Mouse (Mus musculus): ENCODE measurements at regions not wholly inside any gene's neighbourhood (a gene's known extent, or its start where the extent isn't known, plus 50 kb on each side); places are given as distances from the start of the nearest gene placed in this dataset.
"Not testable (repeated sequence)": the region's sequence is repeated elsewhere in the genome, so short reads cannot be mapped to it uniquely, and the experiment has no call there.

DNA sequence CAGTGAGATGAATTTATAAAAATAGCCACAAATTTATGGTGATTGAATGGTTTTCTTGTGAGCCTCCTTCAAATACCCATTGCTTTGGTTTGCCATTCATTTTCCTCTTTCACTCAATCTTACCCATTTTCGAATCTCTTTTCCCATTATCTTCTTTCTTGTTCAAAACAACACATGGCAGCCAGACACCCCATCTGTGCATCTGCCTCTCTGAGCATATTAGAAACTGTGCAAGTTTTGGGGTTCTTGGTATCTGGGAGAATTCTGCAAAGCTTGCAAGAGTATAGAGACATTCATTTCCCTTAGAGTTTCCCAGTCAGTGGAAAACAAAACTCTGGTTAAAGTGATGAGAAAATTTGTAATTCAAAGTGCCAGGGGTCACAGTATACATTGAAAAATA lies 347.3 kb downstream of the Rad51ap2 start:
- H3K4me3 ChIP-seq (ENCODE audit: low read depth, low read length), result no peak overlapping the region
- 77% methylated on average over 1 of the region's 1 CpGs for WGBS
- H3K9me3 ChIP-seq (ENCODE audit: control insufficient read depth, low read length), result no peaks in the 10 kb centered on the region
- no peaks in the 10 kb centered on the region for H3K36me3 ChIP-seq (ENCODE audit: control insufficient read depth, insufficient read depth, low read length)
- no peak for ATAC-seq (ENCODE audit: insufficient number of reproducible peaks, low FRiP score, low TSS enrichment, low read depth)
- no peak for DNase-seq (ENCODE audit: low spot score)
- no peaks in the 10 kb centered on the region for H3K4me1 ChIP-seq (ENCODE audit: control insufficient read depth, insufficient read depth, low read length)
- no peaks in the 10 kb centered on the region for H3K27me3 ChIP-seq (ENCODE audit: control insufficient read depth, insufficient read depth, low read length)
- H3K4me2 ChIP-seq (ENCODE audit: low read depth, severe bottlenecking), result no peak overlapping the region
- H3K9ac ChIP-seq (ENCODE audit: low read length), result no peak overlapping the region
- no peak overlapping the region for H3K27ac ChIP-seq (replicated peaks; ENCODE audit: low read depth, low read length)

DNA sequence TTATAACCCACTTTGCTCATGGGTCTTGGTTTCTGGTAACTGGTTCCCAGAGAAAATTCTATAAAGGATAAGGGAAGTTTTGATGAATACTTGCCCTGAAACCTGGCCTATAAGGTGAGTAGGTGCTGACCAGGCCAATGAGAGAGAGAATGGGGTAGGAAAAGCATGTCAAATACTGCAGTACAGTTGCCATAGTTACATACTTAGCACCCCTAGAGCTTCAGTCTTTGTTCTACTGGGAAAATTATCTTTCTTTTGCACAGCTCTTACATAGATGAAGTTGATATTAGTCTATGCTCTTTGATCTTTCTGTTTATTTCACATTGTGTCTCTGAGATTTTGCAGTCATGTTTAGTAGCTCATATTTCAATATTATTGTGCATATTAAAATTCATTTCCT lies 373.8 kb downstream of the Rad51ap2 start:
- no peak overlapping the region for H3K27ac ChIP-seq (replicated peaks; ENCODE audit: low read depth, low read length)
- ATAC-seq (ENCODE audit: insufficient number of reproducible peaks, low FRiP score, low TSS enrichment, low read depth), result no peak

DNA sequence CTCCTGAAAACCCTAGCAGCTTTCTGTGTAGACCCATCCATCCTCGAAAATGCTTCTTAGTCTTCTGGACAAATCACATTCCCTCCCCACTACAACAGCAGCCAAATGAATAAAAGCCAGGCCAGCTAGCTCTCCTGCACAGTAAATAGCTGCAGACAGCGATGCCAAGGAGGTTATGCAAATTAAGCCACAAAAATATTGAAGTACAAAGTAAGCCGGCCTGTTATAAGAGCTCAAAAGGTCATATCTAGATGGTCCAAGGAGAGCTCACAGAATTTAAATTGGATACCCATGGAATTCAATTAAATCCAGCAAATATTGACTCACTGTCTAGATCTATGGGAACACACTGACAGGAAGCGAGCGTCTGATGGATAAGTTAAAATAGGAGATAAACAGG lies 375.4 kb downstream of the Rad51ap2 start:
- 79% methylated on average over 5 of the region's 5 CpGs for WGBS
- no peaks in the 10 kb centered on the region for H3K9me3 ChIP-seq (ENCODE audit: control insufficient read depth, low read length)
- no peak overlapping the region for H3K27ac ChIP-seq (replicated peaks; ENCODE audit: low read depth, low read length)
- no peak overlapping the region for H3K4me3 ChIP-seq (ENCODE audit: low read depth, low read length)
- no peak overlapping the region for H3K9ac ChIP-seq (ENCODE audit: low read length)
- no peak overlapping the region for H3K4me2 ChIP-seq (ENCODE audit: low read depth, severe bottlenecking)
- H3K4me1 ChIP-seq (ENCODE audit: control insufficient read depth, insufficient read depth, low read length), result no peaks in the 10 kb centered on the region
- DNase-seq (ENCODE audit: low spot score) (no peak), ATAC-seq (ENCODE audit: insufficient number of reproducible peaks, low FRiP score, low TSS enrichment, low read depth) (no peak)
- no peaks in the 10 kb centered on the region for H3K27me3 ChIP-seq (ENCODE audit: control insufficient read depth, insufficient read depth, low read length)
- no peaks in the 10 kb centered on the region for H3K36me3 ChIP-seq (ENCODE audit: control insufficient read depth, insufficient read depth, low read length)

More for the DNA sequence above, 373.8 kb downstream of the Rad51ap2 start:
- Histone ChIP-seq H3K4me1 (ENCODE audit: control insufficient read depth, insufficient read depth, low read length) (no peaks in the 10 kb centered on the region), H3K4me2 (ENCODE audit: low read depth, severe bottlenecking) (no peak overlapping the region), H3K9ac (ENCODE audit: low read length) (no peak overlapping the region), H3K4me3 (ENCODE audit: low read depth, low read length) (no peak overlapping the region), H3K9me3 (ENCODE audit: control insufficient read depth, low read length) (no peaks in the 10 kb centered on the region), H3K36me3 (ENCODE audit: control insufficient read depth, insufficient read depth, low read length) (no peaks in the 10 kb centered on the region), H3K27me3 (ENCODE audit: control insufficient read depth, insufficient read depth, low read length) (no peaks in the 10 kb centered on the region)
- no peak for DNase-seq (ENCODE audit: low spot score)

- H3K4me3 ChIP-seq (ENCODE audit: low read depth, low read length), result no peak overlapping the region
- no peaks in the 10 kb centered on the region for H3K36me3 ChIP-seq (ENCODE audit: control insufficient read depth, insufficient read depth, low read length)
- H3K27me3 ChIP-seq (ENCODE audit: control insufficient read depth, insufficient read depth, low read length), result no peaks in the 10 kb centered on the region
- no peak overlapping the region for H3K9ac ChIP-seq (ENCODE audit: low read length)
- no peak for DNase-seq (ENCODE audit: low spot score)
- H3K9me3 ChIP-seq (ENCODE audit: control insufficient read depth, low read length), result no peaks in the 10 kb centered on the region
- no peak for ATAC-seq (ENCODE audit: insufficient number of reproducible peaks, low FRiP score, low TSS enrichment, low read depth)
- H3K4me2 ChIP-seq (ENCODE audit: low read depth, severe bottlenecking), result no peak overlapping the region
- no peak overlapping the region for H3K27ac ChIP-seq (replicated peaks; ENCODE audit: low read depth, low read length)
- WGBS, result 66% methylated on average over 3 of the region's 3 CpGs
- H3K4me1 ChIP-seq (ENCODE audit: control insufficient read depth, insufficient read depth, low read length), result no peaks in the 10 kb centered on the region
These were observed 382.1 kb downstream of the Rad51ap2 start for GRCm38 (mm10) chr12:11837819-11838472.

GRCm38 (mm10) chr12:11851034-11851433 lies 395.2 kb downstream of the Rad51ap2 start:
- H3K9me3 ChIP-seq (ENCODE audit: control insufficient read depth, low read length), result no peaks in the 10 kb centered on the region
- H3K36me3 ChIP-seq (ENCODE audit: control insufficient read depth, insufficient read depth, low read length), result no peaks in the 10 kb centered on the region
- 56% methylated on average over 3 of the region's 3 CpGs for WGBS
- DNase-seq (ENCODE audit: low spot score) (no peak), ATAC-seq (ENCODE audit: insufficient number of reproducible peaks, low FRiP score, low TSS enrichment, low read depth) (no peak)
- no peaks in the 10 kb centered on the region for H3K4me1 ChIP-seq (ENCODE audit: control insufficient read depth, insufficient read depth, low read length)
- no peaks in the 10 kb centered on the region for H3K27me3 ChIP-seq (ENCODE audit: control insufficient read depth, insufficient read depth, low read length)
- no peak overlapping the region for H3K9ac ChIP-seq (ENCODE audit: low read length)
- H3K4me3 ChIP-seq (ENCODE audit: low read depth, low read length), result no peak overlapping the region
- H3K27ac ChIP-seq (replicated peaks; ENCODE audit: low read depth, low read length), result no peak overlapping the region
- no peak overlapping the region for H3K4me2 ChIP-seq (ENCODE audit: low read depth, severe bottlenecking)

- not testable (repeated sequence) for H3K4me3 ChIP-seq (ENCODE audit: low read depth, low read length); ATAC-seq (ENCODE audit: insufficient number of reproducible peaks, low FRiP score, low TSS enrichment, low read depth); DNase-seq (ENCODE audit: low spot score); H3K4me1 ChIP-seq (ENCODE audit: control insufficient read depth, insufficient read depth, low read length); H3K9ac ChIP-seq (ENCODE audit: low read length); H3K36me3 ChIP-seq (ENCODE audit: control insufficient read depth, insufficient read depth, low read length); H3K9me3 ChIP-seq (ENCODE audit: control insufficient read depth, low read length); H3K27me3 ChIP-seq (ENCODE audit: control insufficient read depth, insufficient read depth, low read length); H3K4me2 ChIP-seq (ENCODE audit: low read depth, severe bottlenecking); H3K27ac ChIP-seq (replicated peaks; ENCODE audit: low read depth, low read length)
- 91% methylated on average over 11 of the region's 11 CpGs for WGBS
These were observed 380.1 kb upstream of the Fam49a start for GRCm38 (mm10) chr12:11881809-11882208.

GRCm38 (mm10) chr12:11887291-11887690 lies 374.6 kb upstream of the Fam49a start:
- Histone ChIP-seq H3K4me2 (ENCODE audit: low read depth, severe bottlenecking) (no peak overlapping the region), H3K27me3 (ENCODE audit: control insufficient read depth, insufficient read depth, low read length) (no peaks in the 10 kb centered on the region), H3K4me1 (ENCODE audit: control insufficient read depth, insufficient read depth, low read length) (no peaks in the 10 kb centered on the region), H3K9ac (ENCODE audit: low read length) (no peak overlapping the region), H3K9me3 (ENCODE audit: control insufficient read depth, low read length) (no peaks in the 10 kb centered on the region), H3K4me3 (ENCODE audit: low read depth, low read length) (no peak overlapping the region), H3K27ac (replicated peaks; ENCODE audit: low read depth, low read length) (no peak overlapping the region), H3K36me3 (ENCODE audit: control insufficient read depth, insufficient read depth, low read length) (no peaks in the 10 kb centered on the region)
- ATAC-seq (ENCODE audit: insufficient number of reproducible peaks, low FRiP score, low TSS enrichment, low read depth) (no peak), DNase-seq (ENCODE audit: low spot score) (no peak)

- Histone ChIP-seq H3K4me1 (ENCODE audit: control insufficient read depth, insufficient read depth, low read length) (no peaks in the 10 kb centered on the region), H3K4me3 (ENCODE audit: low read depth, low read length) (no peak overlapping the region), H3K9ac (ENCODE audit: low read length) (no peak overlapping the region), H3K36me3 (ENCODE audit: control insufficient read depth, insufficient read depth, low read length) (no peaks in the 10 kb centered on the region), H3K4me2 (ENCODE audit: low read depth, severe bottlenecking) (no peak overlapping the region), H3K27ac (replicated peaks; ENCODE audit: low read depth, low read length) (no peak overlapping the region), H3K27me3 (ENCODE audit: control insufficient read depth, insufficient read depth, low read length) (no peaks in the 10 kb centered on the region), H3K9me3 (ENCODE audit: control insufficient read depth, low read length) (no peaks in the 10 kb centered on the region)
- 80% methylated on average over 3 of the region's 3 CpGs for WGBS
- no peak for ATAC-seq (ENCODE audit: insufficient number of reproducible peaks, low FRiP score, low TSS enrichment, low read depth)
- DNase-seq (ENCODE audit: low spot score), result no peak
These were observed 362.9 kb upstream of the Fam49a start for GRCm38 (mm10) chr12:11899031-11899430.

DNA sequence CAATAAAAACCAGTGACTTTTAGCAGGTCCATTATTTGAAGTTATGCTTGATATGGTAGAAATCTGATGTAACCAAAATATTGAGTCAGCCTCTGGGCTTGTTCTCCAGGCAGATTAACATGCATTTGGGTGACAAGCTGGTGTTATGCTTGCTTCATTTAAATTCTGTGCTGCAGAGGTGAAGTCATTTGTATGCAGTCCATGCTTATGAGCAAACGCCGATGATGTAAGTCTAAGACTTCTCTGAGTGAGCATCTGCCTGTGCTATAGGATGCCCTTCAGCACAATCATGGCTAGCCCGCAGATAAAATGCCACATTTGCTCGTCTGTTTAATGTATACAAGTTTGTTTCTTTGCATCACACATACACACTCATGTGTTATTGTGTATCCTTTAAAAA lies 355.4 kb upstream of the Fam49a start:
- Histone ChIP-seq H3K9me3 (ENCODE audit: control insufficient read depth, low read length) (no peaks in the 10 kb centered on the region), H3K36me3 (ENCODE audit: control insufficient read depth, insufficient read depth, low read length) (no peaks in the 10 kb centered on the region), H3K4me1 (ENCODE audit: control insufficient read depth, insufficient read depth, low read length) (no peaks in the 10 kb centered on the region), H3K4me3 (ENCODE audit: low read depth, low read length) (no peak overlapping the region), H3K27me3 (ENCODE audit: control insufficient read depth, insufficient read depth, low read length) (no peaks in the 10 kb centered on the region), H3K4me2 (ENCODE audit: low read depth, severe bottlenecking) (no peak overlapping the region), H3K27ac (replicated peaks; ENCODE audit: low read depth, low read length) (no peak overlapping the region), H3K9ac (ENCODE audit: low read length) (no peak overlapping the region)
- DNase-seq (ENCODE audit: low spot score) (no peak), ATAC-seq (ENCODE audit: insufficient number of reproducible peaks, low FRiP score, low TSS enrichment, low read depth) (no peak)
- WGBS, result 86% methylated on average over 4 of the region's 4 CpGs
